Mouse (Mus musculus) G1E-ER4 (cell line): ENCODE data around the gene Acsl5. TPM values are rescaled to one million over a fixed set of nuclear protein-coding genes. Genes with fewer than 3 reads are reported as not detected.

Source experiments
- GATA1 ChIP-seq: IDR thresholded peaks from one replicate; pipeline ENCODE4 v1.8.0; 2012; ENCODE audit warnings: low read length, inconsistent platforms
- polyA plus RNA-seq: library from polyadenylated mRNA; stranded (reverse); fragments of >175 nt; gene quantifications from 2 replicates; pipeline ENCODE4 v1.2.3, GENCODE M21; 2012

Gene Acsl5
- polyA plus RNA-seq: 28.5 and 44.6 TPM in 2 replicates

DNA sequence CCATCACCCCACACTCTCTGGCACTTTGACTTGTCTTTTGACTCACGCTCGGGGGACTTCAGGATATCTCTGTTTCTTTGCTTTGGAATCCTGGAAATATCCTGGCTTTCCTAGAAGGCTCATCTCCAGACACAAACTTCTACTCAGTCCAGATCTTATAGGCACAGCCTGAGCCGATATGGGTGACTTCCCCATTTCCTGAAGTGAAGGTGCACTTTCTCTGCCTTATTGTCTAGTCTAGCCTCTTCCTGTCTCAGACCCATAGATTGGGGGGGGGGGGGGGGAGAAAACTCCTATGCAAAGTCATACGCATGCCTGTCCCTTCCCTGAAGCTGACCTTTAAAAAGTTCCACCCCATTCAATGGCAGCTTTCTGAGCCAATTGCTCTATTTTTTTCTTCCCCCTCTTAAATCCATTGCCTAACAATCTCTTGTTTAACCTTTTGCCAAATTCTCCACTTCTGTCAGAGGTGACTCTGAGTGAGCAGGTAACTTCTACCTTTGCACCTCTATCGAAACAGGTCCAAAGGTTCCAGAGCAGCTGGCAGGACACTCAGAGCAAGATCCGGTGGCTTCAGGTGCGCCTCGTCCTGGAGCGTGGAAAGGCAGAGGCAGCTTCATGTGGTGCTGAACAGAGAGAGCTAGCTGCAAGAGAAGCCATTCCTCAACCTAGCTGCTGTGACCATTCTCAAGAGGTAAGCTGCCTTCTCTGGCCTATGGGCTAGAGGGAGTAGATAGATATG lies at the start of gene Acsl5:
Gene Acsl5, plus strand, starts transcription at position 556 of the 742 bp plus-strand sequence.
- TF ChIP-seq GATA1: no peak

DNA sequence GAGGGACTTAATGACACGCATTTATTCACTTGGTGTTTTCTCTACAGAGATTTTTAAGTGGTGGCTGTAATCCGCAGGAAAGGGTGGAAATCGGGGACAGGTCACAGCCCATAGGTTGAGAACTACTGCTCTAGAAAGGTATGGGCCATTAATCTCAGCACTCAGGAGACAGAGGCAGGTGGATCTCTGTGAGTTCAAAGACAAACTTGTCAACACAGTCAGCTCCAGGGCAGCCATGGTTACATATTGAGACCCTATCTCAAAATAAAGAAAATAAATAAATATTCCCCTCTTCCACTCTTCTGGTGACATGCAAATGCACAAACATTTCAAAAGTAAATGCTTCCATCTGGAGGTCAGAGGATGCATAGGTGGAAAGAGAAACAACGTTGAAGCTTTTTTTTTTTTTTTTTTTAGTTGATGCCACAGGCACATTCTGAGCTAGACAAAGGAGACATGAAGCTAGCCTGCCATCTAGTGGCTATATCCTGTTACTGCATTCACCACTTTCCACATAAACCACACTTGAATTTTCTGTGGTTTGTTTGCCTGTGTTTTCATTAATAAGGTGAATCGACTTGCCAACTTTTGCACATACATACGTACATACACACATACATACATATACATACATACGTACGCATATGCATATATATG lies 45.1 kb upstream of the Acsl5 start:
- no peak for TF ChIP-seq GATA1

- TF ChIP-seq GATA1: no peak
Observed at GRCm38 (mm10) chr19:55207205-55207604, 44.5 kb upstream of the Acsl5 start.

DNA sequence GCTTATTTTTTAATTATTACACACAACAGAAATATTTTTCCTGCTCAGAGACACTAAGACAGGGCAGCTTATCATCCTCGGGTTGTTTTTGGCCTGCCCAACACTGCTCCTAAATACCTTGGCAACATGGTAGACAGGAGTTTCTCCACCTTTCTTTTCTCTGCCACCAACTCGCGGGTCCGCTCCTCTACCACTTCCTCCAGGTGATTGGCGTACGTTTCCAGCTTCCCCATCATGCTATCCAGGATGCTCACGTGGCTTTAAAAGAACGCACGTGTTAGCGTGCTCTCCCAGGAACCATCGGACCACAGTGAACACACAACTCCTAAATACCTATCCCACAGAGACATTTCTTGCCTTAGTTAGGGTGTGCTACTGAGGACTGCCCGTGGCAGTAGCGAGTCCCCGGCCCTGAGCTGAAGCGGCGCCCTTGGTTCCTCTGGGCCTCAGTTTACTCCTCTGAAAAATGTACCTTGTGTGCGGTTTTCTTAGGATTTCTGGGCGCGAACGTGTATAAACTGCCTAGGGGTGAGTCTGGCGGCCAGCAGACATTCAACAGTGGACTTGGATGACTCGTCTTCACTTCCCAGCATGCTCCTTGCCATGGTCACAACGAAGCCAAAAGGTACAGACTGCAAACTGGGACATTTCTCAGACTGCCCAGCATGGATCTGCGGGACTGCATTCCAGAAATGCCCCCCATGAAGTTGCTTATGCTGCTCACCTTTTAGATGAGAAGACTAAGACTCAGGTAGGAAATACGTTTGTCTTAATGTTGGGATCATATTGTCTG lies 43.8 kb upstream of the Acsl5 start:
- no peak for TF ChIP-seq GATA1

DNA sequence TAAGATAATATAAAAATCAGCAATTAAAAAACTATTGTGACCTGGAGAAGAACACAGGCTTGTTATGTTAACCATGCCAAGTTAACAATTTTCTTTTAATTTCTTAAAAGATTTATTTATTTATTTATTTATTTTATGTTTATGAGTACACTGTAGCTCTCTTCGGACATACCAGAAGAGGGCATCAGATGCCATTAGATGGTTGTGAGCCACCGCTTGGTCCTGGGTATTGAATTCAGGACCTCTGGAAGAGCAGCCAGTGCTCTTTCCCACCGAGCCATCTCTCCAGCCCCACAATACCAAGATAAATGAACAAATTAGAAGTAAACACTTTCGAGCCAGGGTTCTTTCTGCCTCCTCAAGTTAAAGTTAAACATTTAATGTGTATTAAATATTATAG lies 43.1 kb upstream of the Acsl5 start:
- no peak for TF ChIP-seq GATA1

DNA sequence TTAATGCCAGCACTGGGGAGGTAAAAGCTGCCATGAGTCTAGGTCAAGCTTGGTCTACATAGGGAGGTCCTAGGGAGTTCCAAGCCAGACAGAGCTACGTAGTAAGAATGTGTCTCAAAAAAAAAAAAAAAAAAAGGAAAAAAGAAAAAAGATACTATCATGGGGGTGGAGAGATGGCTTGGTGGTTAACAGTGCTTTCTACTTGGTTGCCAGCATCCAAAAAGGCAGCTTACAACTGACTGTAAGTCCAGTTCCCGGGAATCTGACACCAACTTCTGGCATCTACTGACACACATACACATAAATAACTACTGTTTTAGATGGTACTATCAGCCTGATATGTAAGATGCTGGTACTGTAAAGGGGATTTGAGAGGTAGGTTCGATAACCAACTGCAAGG lies 42.7 kb upstream of the Acsl5 start:
- no peak for TF ChIP-seq GATA1

DNA sequence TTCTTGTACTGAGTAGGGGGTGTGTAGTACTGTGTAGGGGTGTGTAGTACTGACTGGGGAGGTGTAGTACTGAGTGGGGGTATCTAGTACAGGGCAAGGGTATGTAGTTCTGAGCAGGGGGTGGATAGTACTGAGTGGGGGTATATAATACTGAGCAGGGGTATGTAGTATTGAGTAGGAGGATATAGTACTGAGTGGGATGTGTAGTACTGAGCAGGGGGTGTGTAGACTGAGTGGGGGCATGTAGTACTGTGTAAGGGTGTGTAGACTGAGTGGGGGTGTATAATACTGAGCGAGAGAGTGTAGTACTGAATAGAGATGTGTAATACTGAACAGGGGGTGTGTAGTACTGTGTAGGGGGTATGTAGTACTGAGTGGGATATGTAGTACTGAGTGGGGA lies 40.0 kb upstream of the Acsl5 start:
- no peak for TF ChIP-seq GATA1

DNA sequence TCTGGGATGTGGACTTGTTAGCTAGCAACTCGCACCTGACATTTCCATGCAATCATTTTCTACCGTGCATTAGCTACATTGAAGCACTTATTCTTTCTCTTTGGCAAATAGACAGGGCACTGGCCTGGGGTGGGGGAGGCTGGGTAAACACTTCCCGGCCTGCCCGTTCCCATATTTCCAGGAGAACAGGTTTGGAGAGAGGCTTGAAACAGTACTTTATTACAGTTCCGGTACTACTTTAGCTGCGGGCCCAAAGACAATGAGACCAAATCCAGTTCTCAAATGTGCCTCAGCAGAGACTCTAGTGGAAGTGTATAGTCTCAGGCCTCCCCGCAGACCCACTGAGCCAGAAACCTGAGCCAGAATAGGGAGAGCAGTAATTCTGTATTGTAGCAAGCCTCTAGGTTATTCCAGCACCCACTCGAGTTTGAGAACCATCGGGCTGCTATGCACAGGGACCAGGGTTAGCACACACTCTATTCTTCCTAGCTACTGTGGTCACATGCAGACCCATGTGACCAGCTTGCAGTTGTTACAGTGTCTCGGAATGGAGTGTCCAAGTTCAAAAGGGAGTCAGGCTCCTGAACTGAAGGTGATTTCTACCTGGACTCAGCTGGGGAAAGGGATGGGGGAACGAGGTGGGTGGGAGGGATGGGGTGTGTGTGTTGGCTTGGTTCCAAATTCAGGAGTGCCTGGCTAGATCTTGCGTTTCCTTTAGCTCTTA lies 38.0 kb upstream of the Acsl5 start:
- no peak for TF ChIP-seq GATA1

DNA sequence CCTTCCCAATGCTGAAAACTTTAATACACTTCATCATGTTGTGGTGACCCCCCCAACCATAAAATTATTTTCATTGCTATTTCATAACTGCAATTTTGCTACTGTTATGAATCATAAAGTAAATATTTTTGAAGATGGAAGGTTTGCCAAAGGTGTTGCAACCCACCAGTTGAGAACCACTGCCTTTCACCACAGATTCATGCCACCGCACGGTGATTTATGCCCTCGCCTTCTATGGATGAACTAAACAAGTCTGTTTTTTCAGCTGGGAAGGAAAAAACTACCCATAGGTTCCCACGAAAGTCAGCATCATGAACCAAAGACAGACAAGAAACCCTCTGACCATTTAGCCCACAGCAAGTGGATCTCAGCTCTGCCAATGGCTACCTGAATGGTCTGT lies 34.9 kb upstream of the Acsl5 start:
- TF ChIP-seq GATA1: no peak

DNA sequence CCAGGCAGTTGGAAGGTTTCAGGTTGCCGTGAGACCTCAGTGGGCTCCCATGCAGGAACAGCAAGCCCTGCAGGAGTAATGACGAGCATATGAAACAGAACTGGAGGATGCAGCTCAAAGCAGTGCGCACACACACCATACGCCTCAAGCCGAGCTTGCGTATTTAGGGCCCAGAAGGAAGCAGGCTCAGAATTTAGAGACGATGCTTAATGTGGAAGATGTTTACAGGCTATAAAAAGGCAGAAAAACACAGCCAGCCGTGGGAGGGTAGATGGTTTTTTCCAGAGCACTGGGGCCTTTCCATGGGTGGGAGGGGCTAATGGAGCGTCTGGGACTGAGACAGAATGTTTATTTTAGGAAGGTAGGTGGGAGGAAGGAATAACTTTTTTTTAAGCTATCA lies 34.4 kb upstream of the Acsl5 start:
- TF ChIP-seq GATA1: no peak

- no peak for TF ChIP-seq GATA1
Observed at GRCm38 (mm10) chr19:55218192-55218739, 33.5 kb upstream of the Acsl5 start.

GRCm38 (mm10) chr19:55218741-55219221 lies 33.0 kb upstream of the Acsl5 start:
- TF ChIP-seq GATA1: peak; percentile 90

DNA sequence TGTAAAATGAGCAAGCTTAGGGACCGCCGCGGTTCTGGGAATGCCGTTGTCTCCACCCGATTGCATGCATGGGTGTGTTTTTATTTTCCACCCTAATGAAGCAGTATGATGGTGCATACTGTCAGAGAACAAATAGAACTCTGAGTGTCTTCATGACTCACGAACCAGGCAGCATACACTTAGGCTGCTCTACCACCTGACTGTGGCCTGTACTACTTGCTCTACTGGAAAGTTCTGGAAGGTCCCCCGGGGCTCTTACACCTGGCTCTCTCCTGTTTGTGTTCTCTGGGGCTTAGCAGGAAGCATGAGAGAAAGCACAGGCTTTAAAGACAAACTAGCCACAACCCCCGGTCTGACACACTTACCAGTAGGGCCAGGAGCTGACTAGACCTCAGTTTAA lies 32.4 kb upstream of the Acsl5 start:
- TF ChIP-seq GATA1: no peak

DNA sequence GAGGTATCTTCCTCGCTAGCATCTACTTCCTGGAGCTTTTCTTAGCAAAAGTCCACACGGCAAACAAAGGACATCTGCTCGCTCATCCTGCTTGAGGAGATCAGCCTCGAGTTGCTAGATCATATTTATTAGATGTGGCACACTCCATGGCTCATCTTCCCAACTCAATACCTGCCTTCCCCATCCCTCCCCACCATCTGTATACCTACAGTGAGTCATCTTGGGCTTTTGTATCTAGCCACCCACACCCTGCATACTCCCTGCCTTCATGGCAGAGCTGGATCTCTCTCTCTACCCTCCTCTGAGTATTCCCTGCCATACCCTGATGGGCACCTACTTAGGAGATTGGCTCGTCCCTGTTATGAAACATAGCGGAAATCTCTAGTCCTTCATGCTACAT lies 30.5 kb upstream of the Acsl5 start:
- TF ChIP-seq GATA1: no peak

- no peak for TF ChIP-seq GATA1
Observed at GRCm38 (mm10) chr19:55222268-55222667, 29.5 kb upstream of the Acsl5 start.
